Mouse (Mus musculus) cerebellum, adult 11 months (tissue): ENCODE data around the gene D630003M21Rik.

Experiments
- DNase-seq: peaks from one replicate; pipeline ENCODE4 v3.0.0; 2022

D630003M21Rik gene

GRCm38 (mm10) chr2:158228670-158229502, at the start of gene D630003M21Rik:
Gene D630003M21Rik, minus strand, starts transcription at chr2:158229222.
- no peak for DNase-seq

- no peak for DNase-seq
Observed at GRCm38 (mm10) chr2:158276878-158277277, 47.9 kb upstream of the D630003M21Rik start.

- no peak for DNase-seq
Observed at GRCm38 (mm10) chr2:158276451-158276850, 47.4 kb upstream of the D630003M21Rik start.

- DNase-seq: no peak
Observed at GRCm38 (mm10) chr2:158275811-158276210, 46.8 kb upstream of the D630003M21Rik start.

- no peak for DNase-seq
Observed at GRCm38 (mm10) chr2:158275349-158275748, 46.3 kb upstream of the D630003M21Rik start.

GRCm38 (mm10) chr2:158273646-158274045, 44.6 kb upstream of the D630003M21Rik start:
- no peak for DNase-seq

GRCm38 (mm10) chr2:158270017-158270416, 41.0 kb upstream of the D630003M21Rik start:
- DNase-seq: no peak

- no peak for DNase-seq
Observed at GRCm38 (mm10) chr2:158264877-158265276, 35.9 kb upstream of the D630003M21Rik start.

GRCm38 (mm10) chr2:158259498-158259897, 30.5 kb upstream of the D630003M21Rik start:
- no peak for DNase-seq

GRCm38 (mm10) chr2:158258781-158259180, 29.8 kb upstream of the D630003M21Rik start:
- peak; percentile 71 for DNase-seq

GRCm38 (mm10) chr2:158258005-158258418, 29.0 kb upstream of the D630003M21Rik start, which contains the start of gene Bpi:
Gene Bpi, plus strand, starts transcription at chr2:158258094.
- DNase-seq: no peak

GRCm38 (mm10) chr2:158256894-158257293, 27.9 kb upstream of the D630003M21Rik start:
- DNase-seq: no peak

- no peak for DNase-seq
Observed at GRCm38 (mm10) chr2:158253806-158254205, 24.8 kb upstream of the D630003M21Rik start.

- no peak for DNase-seq
Observed at GRCm38 (mm10) chr2:158250558-158250957, 21.5 kb upstream of the D630003M21Rik start.

- no peak for DNase-seq
Observed at GRCm38 (mm10) chr2:158248318-158248717, 19.3 kb upstream of the D630003M21Rik start.

GRCm38 (mm10) chr2:158247852-158248251, 18.8 kb upstream of the D630003M21Rik start:
- no peak for DNase-seq

GRCm38 (mm10) chr2:158245072-158245817, 16.2 kb upstream of the D630003M21Rik start:
- DNase-seq: no peak

- peak; percentile 36 for DNase-seq
Observed at GRCm38 (mm10) chr2:158243129-158243870, 14.3 kb upstream of the D630003M21Rik start.

GRCm38 (mm10) chr2:158242170-158242896, 13.3 kb upstream of the D630003M21Rik start:
- peak; percentile 65 for DNase-seq

GRCm38 (mm10) chr2:158241126-158241738, 12.2 kb upstream of the D630003M21Rik start:
- DNase-seq: no peak

- DNase-seq: no peak
Observed at GRCm38 (mm10) chr2:158238101-158238500, 9.1 kb upstream of the D630003M21Rik start.

GRCm38 (mm10) chr2:158236698-158237097, 7.7 kb upstream of the D630003M21Rik start:
- no peak for DNase-seq
